Mouse (Mus musculus): Measurements from ENCODE around the gene Tpsb2. TPM values are rescaled to one million over a fixed set of nuclear protein-coding genes. Genes with fewer than 3 reads are reported as not detected.

Gene Tpsb2
- polyA plus RNA-seq, 1 experiment from 2014 or later: 0.20 TPM

Other genes with a start within 250 kb of the Tpsb2 start
- gene Ptx4, start 245.5 kb upstream of the Tpsb2 start, polyA plus RNA-seq (2014; fragmentation: Nextera tagmentation; extraction: Ambion mirVana): not detected in 2 replicates
- 26.3 and 29.9 TPM in 2 replicates for gene Clcn7, start 232.9 kb upstream of the Tpsb2 start, polyA plus RNA-seq (2014; fragmentation: Nextera tagmentation; extraction: Ambion mirVana)
- gene Ccdc154, start 203.8 kb upstream of the Tpsb2 start, polyA plus RNA-seq (2014; fragmentation: Nextera tagmentation; extraction: Ambion mirVana): not detected in 2 replicates
- not detected in 2 replicates for gene Gm38655, start 190.8 kb upstream of the Tpsb2 start, polyA plus RNA-seq (2014; fragmentation: Nextera tagmentation; extraction: Ambion mirVana)
- 33.6 and 34.3 TPM in 2 replicates for gene BC003965, start 181.8 kb upstream of the Tpsb2 start, polyA plus RNA-seq (2014; fragmentation: Nextera tagmentation; extraction: Ambion mirVana)
- 9.2 and 9.5 TPM in 2 replicates for gene Unkl, start 177.9 kb upstream of the Tpsb2 start, polyA plus RNA-seq (2014; fragmentation: Nextera tagmentation; extraction: Ambion mirVana)
- 79.0 and 83.9 TPM in 2 replicates for gene Gnptg, start 126.2 kb upstream of the Tpsb2 start, polyA plus RNA-seq (2014; fragmentation: Nextera tagmentation; extraction: Ambion mirVana)
- gene Tsr3, start 126.1 kb upstream of the Tpsb2 start, polyA plus RNA-seq (2014; fragmentation: Nextera tagmentation; extraction: Ambion mirVana): 52.1 and 56.9 TPM in 2 replicates
- gene Baiap3, start 109.9 kb upstream of the Tpsb2 start, polyA plus RNA-seq (2014; fragmentation: Nextera tagmentation; extraction: Ambion mirVana): 11.6 and 17.7 TPM in 2 replicates
- gene Ube2i, start 91.7 kb upstream of the Tpsb2 start, polyA plus RNA-seq (2014; fragmentation: Nextera tagmentation; extraction: Ambion mirVana): 505 and 564 TPM in 2 replicates
- gene Prss34, start 67.9 kb upstream of the Tpsb2 start, polyA plus RNA-seq (2014; fragmentation: Nextera tagmentation; extraction: Ambion mirVana): not detected in 2 replicates
- gene Prss28, start 57.7 kb upstream of the Tpsb2 start, polyA plus RNA-seq (2014; fragmentation: Nextera tagmentation; extraction: Ambion mirVana): not detected in 2 replicates
- not detected in 2 replicates for gene Prss29, start 47.7 kb upstream of the Tpsb2 start, polyA plus RNA-seq (2014; fragmentation: Nextera tagmentation; extraction: Ambion mirVana)
- not detected in 2 replicates for gene Tpsab1, start 20.7 kb upstream of the Tpsb2 start, polyA plus RNA-seq (2014; fragmentation: Nextera tagmentation; extraction: Ambion mirVana)
- 0.61 and 1.2 TPM in 2 replicates for gene Tpsg1, start 3.0 kb downstream of the Tpsb2 start, polyA plus RNA-seq (2014; fragmentation: Nextera tagmentation; extraction: Ambion mirVana)
- 11.3 and 15.0 TPM in 2 replicates for gene Cacna1h, start 67.5 kb downstream of the Tpsb2 start, polyA plus RNA-seq (2014; fragmentation: Nextera tagmentation; extraction: Ambion mirVana)
- gene Tekt4, start 88.3 kb downstream of the Tpsb2 start, polyA plus RNA-seq (2014; fragmentation: Nextera tagmentation; extraction: Ambion mirVana): 0.46 and 0.50 TPM in 2 replicates
- gene Sstr5, start 131.0 kb downstream of the Tpsb2 start, polyA plus RNA-seq (2014; fragmentation: Nextera tagmentation; extraction: Ambion mirVana): 0.36 and 0.61 TPM in 2 replicates
- gene Sox8, start 204.4 kb downstream of the Tpsb2 start, polyA plus RNA-seq (2014; fragmentation: Nextera tagmentation; extraction: Ambion mirVana): 8.0 and 13.5 TPM in 2 replicates
- gene Lmf1, start 212.8 kb downstream of the Tpsb2 start, polyA plus RNA-seq (2014; fragmentation: Nextera tagmentation; extraction: Ambion mirVana): 19.5 and 20.8 TPM in 2 replicates